Mouse (Mus musculus) gastrocnemius, adult 2 months (tissue): ENCODE measurements around the gene Golgb1. TPM values are rescaled to one million over a fixed set of nuclear protein-coding genes. Genes with fewer than 3 reads are reported as not detected.

ENCODE experiments used
- DNase-seq: peaks from one replicate; pipeline ENCODE4 v3.0.0; 2022
- H3K27ac ChIP-seq: fragments of 200-600 bp; 2 replicates; pipeline ENCODE4 v1.8.1; 2022; ENCODE audit warnings: mild to moderate bottlenecking
- H3K4me3 ChIP-seq: fragments of 200-600 bp; 2 replicates; pipeline ENCODE4 v1.8.1; 2022; ENCODE audit warnings: mild to moderate bottlenecking, moderate library complexity
- CTCF ChIP-seq: fragments of 200-600 bp; IDR thresholded peaks from 2 replicates; pipeline ENCODE4 v1.8.1; 2022; ENCODE audit warnings: antibody characterized with exemption, mild to moderate bottlenecking, moderate library complexity
- intact Hi-C: fragments of 180-260 bp; cut with DNase I; formaldehyde crosslinking; loops from one replicate; pipeline ENCODE4 v1.15.1; 2025
- total RNA-seq, 2 experiments: library from RNA; stranded (reverse); gene quantifications; 2 replicates each; pipeline ENCODE4 v1.2.3; 2021

Golgb1 gene
- total RNA-seq, 2 experiments from 2014 or later = 17.7 to 28.9 TPM

DNA sequence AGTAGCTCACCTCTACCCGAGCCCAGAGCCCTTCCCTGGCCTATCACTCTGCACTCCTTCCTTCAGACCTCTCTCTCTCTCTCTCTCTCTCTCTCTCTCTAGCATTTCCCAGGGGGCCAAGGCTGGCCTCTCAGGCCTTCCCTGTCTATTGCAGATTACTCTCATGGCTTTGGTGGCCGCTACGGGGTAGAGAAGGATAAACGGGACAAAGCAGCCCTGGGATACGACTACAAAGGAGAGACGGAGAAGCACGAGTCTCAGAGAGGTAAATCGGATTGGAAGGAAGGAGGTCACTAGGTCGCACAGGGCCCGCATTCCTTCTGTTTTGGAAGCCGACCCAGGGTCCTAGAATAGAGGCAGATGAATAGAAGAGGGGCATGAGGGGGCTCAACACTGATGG lies 80.2 kb downstream of the Golgb1 start:
- intact Hi-C loops = no loop called here
- no peak for TF ChIP-seq CTCF
- Histone ChIP-seq H3K27ac (no peak overlapping the region), H3K4me3 (no peak overlapping the region)
- no peak for DNase-seq

DNA sequence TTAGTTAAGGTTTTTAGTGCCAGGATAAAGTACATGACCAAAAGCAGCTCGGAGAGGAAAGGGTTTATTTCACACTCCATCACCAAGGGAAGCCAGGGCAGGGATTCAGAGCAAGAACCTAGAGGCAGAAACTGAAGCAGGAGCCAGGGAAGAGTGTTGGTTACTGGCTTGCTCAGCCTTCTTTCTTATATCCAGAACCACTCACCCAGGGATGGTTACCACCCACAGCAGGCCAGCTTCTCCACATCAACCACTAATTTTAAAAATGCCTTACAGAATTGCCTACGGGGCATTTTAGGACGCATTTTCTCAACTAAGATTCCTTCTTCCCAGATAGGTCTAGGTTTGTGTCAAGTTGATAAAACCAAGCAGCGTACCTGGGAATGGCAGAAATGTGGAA lies 88.5 kb downstream of the Golgb1 start:
- intact Hi-C loops = no loop called here
- TF ChIP-seq CTCF = no peak
- DNase-seq = no peak
- Histone ChIP-seq H3K27ac (no peak overlapping the region), H3K4me3 (no peak overlapping the region)

- TF ChIP-seq CTCF = no peak
- Histone ChIP-seq H3K27ac (no peak overlapping the region), H3K4me3 (no peak overlapping the region)
- intact Hi-C loops = no loop called here
- no peak for DNase-seq
These were observed 104.2 kb downstream of the Golgb1 start for GRCm38 (mm10) chr16:36979127-36979526.

Other genes with a start within 250 kb of the Golgb1 start
- under 1 TPM; 0.13 to 0.17 TPM for gene Cd86, start 209.1 kb upstream of the Golgb1 start, total RNA-seq
- gene Ildr1, start 181.2 kb upstream of the Golgb1 start, total RNA-seq = under 1 TPM in 1 of 2 experiments, not detected in 1; 0.14 TPM
- 1 to 10 TPM; 2.3 to 3.8 TPM for gene Slc15a2, start 90.2 kb upstream of the Golgb1 start, total RNA-seq
- gene Iqcb1, start 46.8 kb upstream of the Golgb1 start, total RNA-seq = 1 to 10 TPM; 5.8 to 5.9 TPM
- gene Eaf2, start 137 bp upstream of the Golgb1 start, total RNA-seq = under 1 TPM in 1 of 2 experiments, not detected in 1; 0.25 TPM
- 1 to 10 TPM; 1.6 to 2.7 TPM for gene Hcls1, start 59.8 kb downstream of the Golgb1 start, total RNA-seq
- gene Fbxo40, start 115.3 kb downstream of the Golgb1 start, total RNA-seq = 100 to 1,000 TPM; 258 to 380 TPM
- under 1 TPM; 0.23 to 0.56 TPM for gene Polq, start 136.6 kb downstream of the Golgb1 start, total RNA-seq